Mouse (Mus musculus) liver, adult (tissue): ENCODE measurements around the gene Samd10.

Experiments
- GATA4 ChIP-seq: IDR thresholded peaks from 2 replicates; pipeline ENCODE4 v1.6.1; 2014; ENCODE audit warnings: mild to moderate bottlenecking, low read length; ENCODE audit not compliant: insufficient replicate concordance

Samd10 gene

DNA sequence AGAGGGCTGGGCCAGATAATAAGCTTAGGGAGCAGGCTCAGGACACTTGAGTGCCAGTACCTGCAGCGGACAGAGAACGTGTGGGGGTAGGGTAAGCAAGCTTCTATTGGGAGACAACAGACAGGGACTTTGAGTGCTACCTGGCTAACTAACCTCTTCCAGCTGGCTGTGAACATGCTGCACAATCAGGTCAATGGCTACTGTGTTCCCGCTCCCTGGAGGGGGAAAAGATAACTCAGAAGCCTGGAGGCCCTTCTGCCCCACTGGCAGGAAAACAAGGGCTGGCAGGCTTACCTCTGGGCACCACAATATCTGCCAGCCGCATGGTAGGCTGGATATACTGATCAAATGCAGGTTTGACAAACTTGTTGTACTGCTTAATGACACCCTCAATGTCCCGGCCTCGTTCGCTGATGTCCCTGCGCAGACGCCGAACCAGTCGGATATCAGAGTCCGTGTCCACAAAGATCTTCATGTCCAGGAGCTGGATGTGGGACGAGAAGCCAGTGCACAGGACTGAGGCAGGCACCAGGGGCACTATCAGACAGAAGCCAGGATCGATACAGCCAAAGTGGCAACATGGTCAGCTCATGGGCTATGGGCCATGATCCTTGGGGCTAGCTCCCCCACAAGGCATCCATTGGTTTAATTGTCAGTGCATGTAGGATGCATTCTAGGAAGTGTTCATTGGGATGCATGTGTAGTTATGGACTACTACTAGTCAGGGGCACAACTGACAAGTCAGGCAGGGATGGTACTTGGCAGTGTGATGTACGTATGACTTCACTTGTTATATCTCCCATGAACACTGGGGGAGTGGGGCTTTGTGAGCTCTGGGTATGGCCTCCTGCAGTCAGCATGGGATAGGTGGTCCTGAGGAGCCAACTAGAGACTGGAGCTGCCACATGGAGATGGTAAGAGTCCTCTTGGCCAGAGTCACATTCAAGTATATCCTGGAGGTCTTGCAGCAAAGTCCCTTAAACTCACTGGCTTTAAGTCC is 25.8 kb downstream of the Samd10 start:
- no peak for TF ChIP-seq GATA4

DNA sequence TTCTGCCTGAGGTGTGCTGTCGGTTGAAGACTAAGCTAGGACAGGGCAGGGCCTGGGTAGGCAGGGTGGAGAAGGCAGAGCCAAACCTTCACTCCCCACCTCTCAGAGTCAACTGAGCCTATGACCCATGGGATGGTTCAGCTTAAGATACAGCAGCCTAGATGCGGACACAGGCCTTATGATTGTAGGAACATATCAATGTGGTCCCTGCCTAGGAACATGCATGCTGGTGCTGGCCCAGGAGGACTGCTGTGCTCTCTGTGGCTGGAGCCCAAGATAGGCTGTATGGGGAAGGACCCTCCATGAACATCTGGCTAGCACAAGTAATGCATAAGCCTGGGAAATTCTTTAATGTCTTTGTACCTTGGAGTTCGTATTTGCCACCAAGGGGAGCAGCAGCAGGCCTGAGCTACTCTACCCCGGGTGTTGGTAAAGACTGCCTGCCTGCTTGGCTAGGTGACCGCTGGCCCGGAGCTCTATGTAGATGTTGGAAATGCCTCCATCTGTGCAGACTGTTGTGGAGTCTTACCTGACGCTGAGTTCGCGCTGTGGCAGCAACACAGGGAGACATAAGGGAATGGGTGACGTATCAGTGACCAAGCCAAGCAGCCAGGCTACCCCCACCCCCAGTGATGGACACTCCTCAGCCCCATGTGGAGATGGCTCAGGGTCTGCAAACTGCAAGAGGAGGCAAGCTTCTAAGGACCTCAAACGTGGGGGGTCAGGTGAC is 26.9 kb downstream of the Samd10 start:
- TF ChIP-seq GATA4: no peak

DNA sequence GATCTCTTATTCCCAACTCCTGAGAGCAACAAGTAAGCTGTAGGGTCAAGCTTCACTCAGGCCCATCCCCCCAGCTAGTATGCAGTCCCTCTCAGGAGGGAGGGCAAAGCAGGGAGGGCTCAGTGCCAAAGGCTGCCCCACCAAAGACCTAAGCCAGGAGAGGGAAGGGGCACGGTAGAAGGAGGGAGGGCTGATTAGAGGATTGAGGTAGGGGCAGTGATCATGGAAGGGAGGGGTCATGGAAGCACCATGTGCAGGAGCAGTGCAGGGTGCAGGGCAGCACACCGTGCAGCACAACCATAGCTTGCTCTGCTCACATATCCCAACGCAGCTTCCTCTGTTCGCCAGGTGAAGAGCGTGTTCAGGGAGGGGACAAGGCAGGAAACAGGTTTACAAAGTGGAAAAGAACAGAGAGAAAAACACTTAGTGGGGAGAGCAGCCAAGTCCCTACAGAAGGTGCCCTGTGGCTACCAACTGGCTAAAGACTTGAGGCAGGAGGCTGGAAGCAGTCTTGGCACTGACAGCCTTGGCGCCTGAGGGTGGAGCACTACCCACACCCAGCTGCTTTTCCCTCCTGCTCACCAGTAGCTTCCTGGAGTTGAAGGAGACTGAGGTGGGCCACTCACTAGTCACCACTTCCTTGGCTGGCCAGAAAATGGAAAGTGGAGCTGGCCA is 28.0 kb downstream of the Samd10 start:
- no peak for TF ChIP-seq GATA4

DNA sequence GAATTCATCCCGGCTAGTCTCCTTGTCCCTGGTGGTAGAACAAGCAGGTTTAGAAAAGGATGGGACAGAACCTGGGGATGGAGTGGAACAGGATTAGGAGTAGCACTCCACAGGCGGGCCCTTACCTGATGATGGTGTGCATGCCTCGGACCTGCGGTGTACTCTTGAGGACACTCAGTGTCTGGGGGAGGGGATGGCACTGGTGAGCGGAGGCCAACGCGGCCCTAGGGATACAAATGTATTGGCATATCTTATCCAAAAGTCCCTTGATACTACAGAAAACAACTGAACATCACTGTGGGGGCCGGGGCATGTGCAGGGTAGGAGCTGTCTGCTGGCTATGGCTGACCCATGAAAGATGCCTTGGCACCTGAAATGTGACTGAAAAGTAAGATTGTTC is 28.6 kb downstream of the Samd10 start:
- TF ChIP-seq GATA4: no peak

DNA sequence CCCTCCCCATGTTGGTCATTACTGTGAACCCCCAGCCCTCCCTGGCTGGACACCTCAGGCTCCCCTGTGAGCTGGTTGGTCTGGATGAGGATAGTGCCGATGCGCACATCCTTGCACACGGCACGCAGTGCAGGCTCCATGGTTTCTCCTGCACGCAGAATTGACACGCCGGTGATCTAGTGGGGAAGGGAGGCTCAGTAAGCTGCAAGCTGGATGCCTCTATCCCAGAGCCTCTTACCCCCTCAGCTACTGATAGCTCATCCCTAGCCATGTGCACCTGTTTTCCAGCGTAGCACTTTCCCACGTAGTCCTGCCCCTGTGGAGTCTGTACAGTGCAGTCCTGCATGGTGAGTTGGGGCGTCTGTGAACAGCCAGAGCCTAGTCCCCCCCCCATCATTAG is 29.2 kb downstream of the Samd10 start:
- no peak for TF ChIP-seq GATA4

DNA sequence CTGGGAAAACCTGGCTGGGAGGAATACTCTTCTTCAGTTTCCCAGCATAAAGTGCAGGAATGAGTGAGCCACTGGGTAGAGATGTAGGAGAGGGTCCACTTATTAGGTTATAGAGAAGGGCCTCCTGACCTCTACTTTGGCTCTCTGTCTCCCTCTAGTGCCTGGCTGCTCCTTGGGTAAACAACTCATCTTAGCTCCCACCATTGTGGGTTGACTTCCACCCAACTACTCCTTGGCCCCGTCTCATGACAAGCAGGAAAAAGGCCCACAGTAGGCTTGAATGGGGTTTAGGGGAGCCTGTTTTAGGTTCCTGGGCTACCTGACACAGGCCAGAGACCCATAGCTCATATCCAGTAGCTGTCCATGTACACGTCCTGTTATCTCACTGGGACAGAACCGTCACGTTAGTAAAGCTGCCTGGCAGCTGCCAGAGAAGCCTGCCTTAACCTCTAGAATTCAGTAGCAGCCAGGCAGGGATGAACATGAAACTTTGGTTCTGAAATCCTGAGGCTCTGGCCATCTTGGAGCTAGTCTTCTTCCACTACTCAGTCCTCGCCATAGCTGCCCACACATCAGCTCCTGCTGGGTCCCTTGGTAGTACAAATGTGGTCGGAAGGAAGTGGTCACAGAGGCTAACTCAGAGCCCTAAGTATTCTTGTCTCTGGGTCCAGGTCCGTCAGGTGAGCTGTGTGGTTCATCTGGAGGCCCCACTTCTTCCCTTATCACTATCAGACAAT is 30.6 kb downstream of the Samd10 start:
- TF ChIP-seq GATA4: no peak

DNA sequence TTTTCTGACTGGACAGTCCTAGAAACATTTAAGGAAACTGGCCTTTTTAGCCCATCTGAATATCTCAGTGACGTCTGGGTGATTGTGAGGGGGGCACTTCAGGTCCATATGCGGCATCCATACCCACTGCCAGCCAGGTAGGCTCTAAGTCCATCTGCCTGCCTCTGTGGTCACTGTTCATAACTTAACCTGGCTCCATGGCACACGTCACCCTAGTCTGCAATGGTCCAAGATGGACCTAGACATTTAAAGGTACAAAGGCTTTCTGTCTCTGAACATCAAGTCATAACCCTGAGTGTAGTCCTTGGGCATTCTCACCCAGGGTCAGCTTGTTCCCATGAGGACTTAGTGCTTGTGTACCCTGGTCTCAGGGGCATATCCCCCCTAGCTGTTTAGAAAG is 31.7 kb downstream of the Samd10 start:
- TF ChIP-seq GATA4: no peak

DNA sequence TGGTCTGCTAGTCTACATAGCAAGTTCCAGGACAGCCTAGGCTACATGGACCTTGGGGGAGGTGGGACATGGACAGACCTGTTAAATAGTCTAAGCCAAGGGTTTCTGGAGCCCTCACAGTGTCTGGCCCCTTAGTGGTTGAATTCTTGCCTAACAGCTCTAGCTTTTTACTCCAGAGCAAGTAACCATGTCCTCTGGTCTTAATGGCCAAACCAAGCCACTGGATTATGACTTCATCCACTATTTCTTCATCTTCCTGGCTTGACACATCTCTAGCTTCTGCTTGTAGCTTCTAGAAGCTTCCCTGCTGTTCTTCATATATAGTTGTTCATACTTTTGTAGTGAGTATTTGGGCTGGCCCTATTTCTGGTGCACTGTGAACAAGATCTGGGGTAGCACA is 45.2 kb downstream of the Samd10 start:
- TF ChIP-seq GATA4: no peak

DNA sequence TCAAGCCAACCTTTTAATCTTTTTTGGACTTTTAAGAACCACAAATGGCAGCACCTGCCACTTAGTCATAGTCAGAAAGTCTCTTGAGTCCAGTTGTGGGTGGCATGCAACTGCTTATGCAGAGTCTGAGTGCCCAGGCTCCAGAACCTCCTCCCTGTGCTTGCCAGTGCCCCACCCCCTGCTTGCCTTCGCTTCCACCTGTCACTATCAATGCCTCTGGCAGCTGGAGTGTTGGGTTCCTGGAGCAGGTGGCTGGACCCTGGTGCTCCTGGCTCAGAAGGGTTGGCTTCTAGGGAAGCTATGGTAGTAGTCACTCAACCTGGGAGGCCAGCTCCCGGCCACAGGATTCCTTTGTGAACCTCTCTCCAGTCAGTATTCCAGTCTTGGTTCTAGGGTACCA is 48.8 kb downstream of the Samd10 start:
- no peak for TF ChIP-seq GATA4

DNA sequence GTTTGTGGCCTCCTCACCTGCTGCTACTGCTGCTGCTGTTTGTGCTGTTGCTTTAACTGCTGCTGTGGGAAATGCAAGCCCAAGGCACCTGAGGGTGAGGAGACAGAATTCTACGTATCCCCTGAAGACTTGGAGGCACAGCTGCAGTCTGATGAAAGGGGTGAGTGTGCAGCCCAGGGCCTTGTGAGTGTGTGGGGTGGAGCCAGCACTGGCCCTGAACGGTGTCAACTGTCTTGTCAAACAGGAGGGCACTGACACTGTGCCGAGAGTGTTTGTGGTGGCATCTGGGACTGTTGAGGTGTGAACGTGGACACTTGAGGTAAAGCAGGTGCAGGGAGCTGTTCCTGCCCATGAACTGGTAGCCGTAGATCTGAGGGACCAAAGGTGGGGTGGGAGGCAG is 50.3 kb downstream of the Samd10 start:
- no peak for TF ChIP-seq GATA4

DNA sequence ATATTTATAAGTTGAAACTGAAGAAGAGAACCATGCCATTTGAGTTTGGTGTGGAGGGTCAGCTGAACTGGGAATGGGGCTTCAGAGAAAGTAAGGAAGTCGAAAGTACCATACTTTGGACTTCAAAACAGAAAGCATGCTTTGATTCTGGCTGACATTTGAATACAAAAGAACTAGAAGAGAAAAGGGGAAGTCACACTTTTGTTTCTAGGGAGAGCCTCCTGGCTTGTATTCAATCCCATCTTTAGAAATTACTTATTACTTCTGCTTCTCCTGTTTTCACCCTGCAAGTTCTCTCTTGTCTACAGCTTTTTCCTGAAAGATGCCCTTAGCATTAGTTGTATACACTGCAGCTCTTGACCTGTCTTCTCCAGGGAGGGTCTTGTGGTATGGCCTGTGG is 50.8 kb downstream of the Samd10 start:
- no peak for TF ChIP-seq GATA4

DNA sequence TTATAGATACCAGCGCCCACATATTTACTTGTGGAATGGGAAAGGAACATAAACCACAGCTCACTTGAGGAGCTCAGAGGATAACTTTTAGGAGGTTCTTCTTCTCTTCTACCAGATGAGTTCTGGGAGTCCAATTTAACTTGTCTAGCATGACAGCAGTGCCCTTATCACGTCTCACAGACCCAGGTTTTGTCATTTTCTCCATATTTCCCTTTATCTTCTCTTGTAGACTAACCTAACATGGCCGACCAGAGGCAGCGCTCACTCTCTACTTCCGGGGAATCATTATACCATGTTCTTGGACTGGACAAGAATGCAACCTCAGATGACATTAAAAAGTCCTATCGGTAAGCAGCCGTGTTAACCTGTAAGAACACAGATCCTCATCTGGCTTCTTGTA is 52.9 kb downstream of the Samd10 start:
- TF ChIP-seq GATA4: no peak
